ENCODE assay signal across 13 mouse cellular contexts in the genomic region with DNA sequence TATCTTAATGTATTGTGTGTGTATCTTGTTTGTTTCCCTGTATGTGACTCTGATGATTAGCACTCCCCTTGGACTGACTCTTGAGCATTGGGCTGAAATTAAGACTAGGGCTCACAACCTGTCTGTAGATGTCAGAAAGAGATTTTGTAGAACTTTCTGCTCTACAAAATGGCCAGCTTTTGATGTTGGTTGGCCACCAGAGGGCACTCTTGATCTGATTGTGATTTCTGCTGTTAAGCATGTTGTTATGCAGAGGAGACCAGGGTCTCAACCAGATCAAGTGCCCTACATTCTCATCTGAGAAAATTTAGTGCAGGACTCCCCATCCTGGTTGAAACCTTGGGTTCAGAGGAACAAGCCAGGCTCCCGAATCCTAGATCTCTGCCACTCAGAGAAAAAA. TPM values are rescaled to one million over a fixed set of nuclear protein-coding genes. Genes with fewer than 3 reads are reported as not detected.
DNase-seq lines count a peak whose midpoint lies in the region; ATAC-seq lines count a peak whose summit lies in the region.
"Had no signal": no experiment of that assay in that cellular context is flagged by ENCODE, and none has a peak within 500 bp of the region (broad histone marks: within the 10 kb centered on the region; RNA-seq: fewer than 3 reads in every experiment).

No protein-coding gene starts in this region.

- H3K4me2 ChIP-seq in liver, embryonic 11.5 days = no peak overlapping the region

- H3K4me3 ChIP-seq in liver, embryonic 11.5 days (ENCODE audit: low read depth, low read length) = no peak overlapping the region

- no peak overlapping the region for H3K27ac ChIP-seq in liver, embryonic 11.5 days (ENCODE audit: low read depth, low read length)

- no peaks in the 10 kb centered on the region for H3K9me3 ChIP-seq in liver, embryonic 11.5 days (ENCODE audit: control insufficient read depth, low read length)

- no peaks in the 10 kb centered on the region for H3K36me3 ChIP-seq in liver, embryonic 11.5 days (ENCODE audit: control insufficient read depth, insufficient read depth, low read length)

- ATAC-seq in liver, embryonic 11.5 days (replicated peaks; ENCODE audit: low FRiP score) = no peak
- no peak for ATAC-seq in erythroblast, adult 5-6 weeks (replicated peaks; ENCODE audit: low FRiP score, poor library complexity, severe bottlenecking)

- WGBS in liver, embryonic 11.5 days = 95% methylated on average over 1 of the region's 1 CpGs

- no peaks in the 10 kb centered on the region for H3K4me1 ChIP-seq in liver, embryonic 11.5 days (replicated peaks; ENCODE audit: control insufficient read depth, insufficient read depth, low read length)

- H3K9ac ChIP-seq in liver, embryonic 11.5 days (ENCODE audit: low read depth, low read length) = no peak overlapping the region

- peak; percentile 7 for DNase-seq in embryo, embryonic 10 days (ENCODE audit: low spot score)
- DNase-seq in embryo, embryonic 9.5 days (ENCODE audit: extremely low spot score) = no peak
- DNase-seq in liver (peak; percentile 16), R1 (ENCODE audit: low read depth, low spot score) (peak; percentile 39)
- DNase-seq in liver, embryonic 11.5 days (ENCODE audit: low spot score) = no peak
- peak; percentile 21 for DNase-seq in naive thymus-derived CD4-positive, alpha-beta T cell, adult 2 months (ENCODE audit: low read depth)
- DNase-seq in testis, postnatal 10 days (ENCODE audit: low spot score) = no peak
- DNase-seq: heart, postnatal 14 days had no signal

- no peaks in the 10 kb centered on the region for H3K27me3 ChIP-seq in liver, embryonic 11.5 days (replicated peaks; ENCODE audit: control insufficient read depth, insufficient read depth, low read length)

RNA-seq across cellular contexts. Expression of gene Hdac9, which starts 21.0 kb away (rescaled TPM):
- 2.6 and 3.5 TPM in 2 replicates for polyA plus RNA-seq in liver, embryonic 11.5 days (2014; fragmentation: Nextera tagmentation; extraction: Ambion mirVana)
- 0.63 and 1.7 TPM in 2 replicates for total RNA-seq in erythroblast, adult 5-6 weeks (2015; ENCODE audit: low replicate concordance)
- 0.94 and 3.5 TPM in 2 replicates for total RNA-seq in erythroblast, adult 5-6 weeks (2017; ENCODE audit: low replicate concordance)

RNA-seq across cellular contexts. Expression of gene Prps1l1, which starts 46.6 kb away (rescaled TPM):
- polyA plus RNA-seq in liver, embryonic 11.5 days (2014; fragmentation: Nextera tagmentation; extraction: Ambion mirVana) = not detected in 2 replicates
- 1.3 TPM in 1 of 2 replicates, not detected in the other for total RNA-seq in erythroblast, adult 5-6 weeks (2015; ENCODE audit: low replicate concordance)
- total RNA-seq in erythroblast, adult 5-6 weeks (2017; ENCODE audit: low replicate concordance) = not detected in 2 replicates
- total RNA-seq: adrenal gland, postnatal 4 days; heart, postnatal 14 days; layer of hippocampus, postnatal 25 days had no signal
- polyA plus RNA-seq: cortical plate, adult 2 months; stomach, embryonic 14.5 days had no signal

Comparison
In these comparisons a context has a peak if more than half of its experiments do, and no peak if none do; other contexts are left out.
1. DNase-seq: peak in embryo, embryonic 10 days (single experiment), liver (single experiment), R1 (single experiment) and naive thymus-derived CD4-positive, alpha-beta T cell, adult 2 months (single experiment); none in embryo, embryonic 9.5 days (single experiment), liver, embryonic 11.5 days (single experiment) and testis, postnatal 10 days (single experiment).